Mouse (Mus musculus): ENCODE measurements at regions not wholly inside any gene's neighbourhood (a gene's known extent, or its start where the extent isn't known, plus 50 kb on each side); places are given as distances from the start of the nearest gene placed in this dataset.
A peak's percentile ranks its signal among the peaks of the same experiment; 100 is the strongest.

DNA sequence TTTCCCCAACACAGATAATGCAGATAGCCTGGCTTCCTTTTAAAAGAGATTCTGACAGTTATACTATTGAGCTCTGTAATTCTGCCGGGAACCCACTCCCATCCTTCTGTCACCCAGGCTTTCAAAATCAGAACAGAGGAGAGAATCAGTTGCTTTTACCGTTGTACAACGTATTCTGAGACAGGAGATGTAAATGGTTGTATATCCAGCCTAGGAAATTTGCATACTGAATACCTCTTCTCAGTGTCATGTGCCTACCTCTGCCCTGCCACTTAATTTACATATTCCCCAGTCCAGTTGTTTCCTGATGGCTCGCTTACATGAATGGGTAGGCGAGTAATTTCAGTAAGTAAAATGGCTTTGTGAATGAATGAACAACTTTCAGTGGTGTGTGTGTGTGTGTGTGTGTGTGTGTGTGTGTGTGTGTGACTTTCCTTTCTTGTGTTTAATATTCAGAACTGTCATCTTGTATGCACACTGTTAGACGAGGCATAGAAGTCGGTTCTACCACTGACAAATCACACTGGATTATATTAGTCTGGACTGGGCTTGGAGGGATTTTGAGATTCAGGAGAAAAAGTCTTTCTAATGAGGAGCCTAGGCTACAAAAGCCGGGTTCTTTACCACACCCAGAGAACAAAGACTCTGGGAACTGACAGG, 282.2 kb upstream of the Cdh6 start:
- DNase-seq (ENCODE audit: low read depth, low spot score), result no peak

DNA sequence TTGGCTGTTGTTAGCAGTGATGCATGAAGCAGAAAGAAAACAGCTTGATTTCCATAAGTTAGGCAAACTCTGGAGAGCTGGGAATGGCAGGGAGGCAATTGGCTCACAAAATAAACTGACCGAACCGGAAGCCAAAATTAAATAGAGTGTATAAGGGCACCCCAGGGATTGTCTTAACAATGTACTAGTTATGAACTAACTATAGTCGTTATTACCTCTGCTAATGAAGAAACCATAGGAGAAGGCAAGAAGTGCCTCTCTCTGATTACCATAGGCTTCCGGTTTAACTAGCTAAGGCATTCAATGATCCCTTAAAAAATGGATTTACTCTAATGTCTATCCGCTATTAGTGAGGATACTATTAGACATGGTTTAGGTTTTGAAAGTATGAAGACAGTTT, 276.9 kb upstream of the Cdh6 start:
- no peak for DNase-seq (ENCODE audit: low read depth, low spot score)

DNA sequence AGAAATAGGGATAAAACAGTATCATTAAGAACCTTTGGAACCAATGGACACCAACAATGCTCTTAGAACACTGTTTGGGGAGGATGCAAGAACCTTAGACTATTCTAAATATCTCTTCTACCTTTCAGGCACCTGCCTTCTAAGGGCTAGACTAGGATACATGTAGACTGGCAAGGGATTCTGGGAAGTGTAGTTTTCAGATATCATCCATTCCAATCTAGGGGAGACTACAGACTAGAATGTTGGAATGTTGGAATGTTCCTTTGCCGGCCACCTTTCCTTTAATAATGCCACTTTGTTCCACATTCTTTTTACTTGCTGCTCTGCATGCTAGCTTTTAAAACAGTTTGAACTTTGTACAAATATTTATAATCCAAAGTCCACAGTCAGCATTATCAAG, 261.1 kb upstream of the Cdh6 start:
- no peak for DNase-seq (ENCODE audit: low read depth, low spot score)

DNA sequence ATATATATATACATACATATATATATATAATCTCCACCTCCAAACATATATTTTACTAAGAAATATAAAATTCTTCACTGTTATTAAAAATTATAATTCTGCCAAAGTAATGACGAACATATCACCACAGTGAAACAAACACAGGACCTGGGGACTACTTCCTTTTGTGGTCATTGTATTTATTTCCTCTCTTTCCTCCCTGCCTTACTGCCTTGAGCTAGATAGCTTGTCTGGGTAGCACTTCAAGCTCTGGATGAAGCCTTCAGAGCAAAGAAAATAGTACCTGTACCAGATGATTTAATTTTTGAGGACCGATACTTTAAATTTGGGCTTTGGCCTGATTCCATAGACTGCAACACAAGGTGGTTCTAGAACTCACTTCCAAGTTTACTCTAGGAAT, 259.5 kb upstream of the Cdh6 start:
- no peak for DNase-seq (ENCODE audit: low read depth, low spot score)

DNA sequence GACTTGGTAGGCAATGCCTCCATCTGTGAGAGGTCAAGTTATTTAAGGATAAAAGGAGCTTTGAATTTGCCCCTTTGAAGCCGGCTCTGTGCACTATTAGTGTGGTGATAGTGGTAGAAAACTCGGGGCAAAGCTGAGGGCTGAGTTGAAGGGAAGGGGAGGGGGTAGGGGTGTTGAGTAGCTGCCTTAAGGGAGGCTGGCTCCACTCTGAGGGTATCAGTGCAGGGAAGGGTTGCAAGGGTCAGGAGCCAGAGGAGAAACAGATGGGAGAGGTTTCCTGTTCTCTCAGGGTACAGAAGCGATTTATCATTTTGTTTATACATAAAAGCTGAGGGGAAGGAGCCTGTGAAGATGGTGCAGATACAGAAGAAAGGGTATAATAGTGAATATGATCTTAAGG, 246.1 kb upstream of the Cdh6 start:
- no peak for DNase-seq (ENCODE audit: low read depth, low spot score)

DNA sequence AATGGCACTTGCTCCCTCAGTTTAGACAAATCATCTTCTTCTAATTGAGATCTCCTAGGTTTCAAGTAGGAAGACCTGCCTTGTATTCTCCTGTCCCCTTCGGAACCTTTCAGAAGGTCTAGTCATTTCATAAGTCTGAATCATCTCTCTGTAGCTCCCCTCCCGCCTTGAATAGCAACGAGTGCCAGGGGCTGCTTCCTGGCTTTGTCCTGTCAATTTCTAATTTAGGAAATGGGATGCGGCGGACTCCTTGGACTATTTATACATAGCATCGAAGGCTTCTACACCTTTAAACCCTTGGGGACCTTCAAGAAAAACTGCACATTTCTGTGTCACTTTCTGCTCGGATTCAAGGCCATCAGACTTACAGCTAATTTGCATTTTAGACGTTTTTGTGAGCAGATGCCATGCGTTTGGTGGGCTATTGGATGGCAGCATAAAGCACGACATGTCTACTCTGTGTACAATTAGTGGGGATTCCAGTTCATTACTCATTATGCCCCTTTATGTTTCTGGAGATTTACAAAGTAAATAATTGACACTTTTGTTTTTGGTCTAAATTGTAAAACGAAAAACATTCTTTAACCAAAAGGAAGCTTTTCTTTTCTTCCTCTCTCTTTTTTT, 236.7 kb upstream of the Cdh6 start:
- DNase-seq (ENCODE audit: low read depth, low spot score), result no peak

DNA sequence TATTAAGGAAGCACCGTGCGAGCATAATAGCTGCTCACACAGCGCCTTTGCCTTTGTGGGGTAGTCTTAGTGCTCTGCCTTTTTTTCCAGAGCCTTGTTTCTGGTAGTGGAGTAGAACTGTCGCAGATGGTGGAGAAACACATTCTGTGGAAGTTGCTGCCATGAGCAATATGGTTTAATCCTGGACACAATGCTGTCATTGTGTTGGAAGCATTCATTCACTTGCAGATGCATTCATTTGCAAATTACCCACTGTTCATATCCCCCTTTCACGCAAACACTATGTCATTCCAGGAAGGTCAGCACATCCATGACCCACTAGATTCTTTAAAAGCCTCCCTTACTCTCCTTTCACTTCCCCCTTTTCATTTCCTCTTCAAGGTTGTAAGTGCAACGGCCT, 219.7 kb upstream of the Cdh6 start:
- DNase-seq (ENCODE audit: low read depth, low spot score), result peak; percentile 5

DNA sequence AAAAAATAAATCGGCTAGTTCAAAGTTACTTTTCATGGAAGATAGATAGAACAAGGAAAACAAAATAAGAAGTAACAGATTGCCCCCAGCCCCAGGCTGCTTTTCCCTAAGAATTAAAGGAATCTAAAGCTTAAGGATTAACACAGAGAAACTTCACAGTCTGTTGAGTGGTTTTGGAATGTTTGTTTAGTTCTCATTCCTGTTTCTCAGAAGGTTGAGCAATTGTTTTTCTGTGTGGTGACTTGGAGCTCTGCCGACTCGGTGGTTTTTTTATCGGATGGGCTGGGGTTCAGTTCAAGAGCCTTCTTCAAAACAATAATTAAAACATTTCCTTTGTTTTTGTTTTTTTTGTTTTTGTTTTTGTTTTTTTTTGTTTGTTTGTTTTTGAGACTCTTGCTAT, 217.9 kb upstream of the Cdh6 start:
- DNase-seq (ENCODE audit: low read depth, low spot score), result no peak

DNA sequence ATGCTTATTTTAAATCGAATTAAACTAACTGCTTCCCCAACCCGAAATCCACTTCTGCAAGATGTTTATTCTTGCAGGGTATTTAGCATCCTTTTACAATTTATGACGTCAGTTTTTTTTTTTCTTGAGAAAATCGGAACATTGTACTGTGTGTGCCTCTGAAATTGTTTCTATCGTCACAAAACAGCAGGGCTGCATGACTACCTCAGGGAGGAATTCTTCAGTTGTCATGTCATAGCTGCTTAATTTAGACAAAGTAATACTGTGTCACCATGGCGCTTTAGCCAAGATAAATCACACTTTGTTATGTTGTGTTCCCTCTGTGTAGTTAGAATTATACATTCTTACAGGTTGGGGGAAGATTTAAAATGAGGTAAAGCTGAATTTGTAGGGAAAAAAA, 211.3 kb upstream of the Cdh6 start:
- peak; percentile 10 for DNase-seq (ENCODE audit: low read depth, low spot score)

DNA sequence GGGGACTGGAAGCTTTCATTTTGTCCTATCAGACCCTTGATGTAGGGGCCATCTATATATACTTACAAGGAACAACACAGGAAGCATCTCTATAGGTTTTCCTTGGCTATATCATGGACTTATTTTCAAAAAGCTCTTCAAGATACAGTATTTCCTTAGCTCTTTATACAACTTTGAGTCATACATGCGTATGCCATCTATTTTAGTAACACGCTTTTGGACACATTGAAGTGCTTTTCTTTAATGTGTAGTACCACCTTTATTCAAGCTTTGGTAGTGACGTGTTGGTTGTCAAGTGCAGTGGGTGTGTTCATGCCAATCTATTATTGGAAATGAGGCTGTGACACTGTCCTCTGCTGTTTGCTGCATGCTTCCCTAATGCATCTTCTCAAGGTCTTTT, 202.1 kb upstream of the Cdh6 start:
- peak; percentile 10 for DNase-seq (ENCODE audit: low read depth, low spot score)

DNA sequence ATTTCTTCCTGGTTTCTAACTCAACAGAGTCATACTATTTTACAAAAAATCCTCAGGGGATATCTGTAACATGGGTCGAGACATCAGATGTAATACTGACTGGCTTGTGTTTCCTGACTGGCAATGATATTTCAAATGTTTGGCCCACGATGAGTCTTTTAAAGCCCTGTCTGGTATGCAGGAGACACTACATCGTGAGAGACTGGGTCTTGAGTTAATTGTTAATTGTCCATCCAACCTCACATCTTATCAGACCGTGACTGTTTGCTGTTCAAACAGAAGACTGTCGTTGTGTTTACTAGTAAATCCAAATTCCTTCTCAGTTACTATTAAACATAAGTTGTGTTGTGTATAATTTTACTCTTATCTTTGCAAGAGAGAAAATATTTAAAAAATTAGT, 195.3 kb upstream of the Cdh6 start:
- DNase-seq (ENCODE audit: low read depth, low spot score), result no peak

DNA sequence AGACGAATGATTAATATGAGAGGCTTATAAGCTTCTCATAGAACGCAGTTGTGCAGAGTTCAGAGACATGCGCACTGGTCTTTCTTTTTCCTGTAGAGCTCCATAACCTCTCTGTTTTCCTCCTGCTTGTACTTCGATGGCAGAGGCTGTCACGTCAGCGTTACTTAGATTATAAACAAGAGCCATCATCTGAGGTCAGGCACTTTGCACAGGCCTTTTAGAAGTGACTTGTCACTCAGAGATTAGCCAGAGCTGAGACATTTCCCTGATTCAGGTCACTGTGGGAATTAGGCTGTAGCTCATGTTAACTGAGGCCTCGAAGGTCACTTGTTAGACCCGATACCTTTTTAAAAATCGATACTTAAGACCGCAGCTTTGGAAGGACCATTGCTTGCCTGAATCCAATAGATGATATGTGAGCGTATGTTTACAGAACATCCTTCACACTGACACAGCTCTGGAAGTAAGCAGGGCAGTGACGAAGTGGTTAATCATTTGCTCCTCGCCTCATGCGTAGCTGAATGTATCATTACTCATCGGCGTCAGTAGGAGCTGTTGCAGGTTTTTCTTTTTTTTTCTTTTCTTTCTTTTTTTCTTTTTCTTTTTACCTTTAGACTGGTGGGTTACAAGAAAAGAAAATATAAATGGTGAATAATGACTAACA, 193.9 kb upstream of the Cdh6 start:
- DNase-seq (ENCODE audit: low read depth, low spot score), result no peak

DNA sequence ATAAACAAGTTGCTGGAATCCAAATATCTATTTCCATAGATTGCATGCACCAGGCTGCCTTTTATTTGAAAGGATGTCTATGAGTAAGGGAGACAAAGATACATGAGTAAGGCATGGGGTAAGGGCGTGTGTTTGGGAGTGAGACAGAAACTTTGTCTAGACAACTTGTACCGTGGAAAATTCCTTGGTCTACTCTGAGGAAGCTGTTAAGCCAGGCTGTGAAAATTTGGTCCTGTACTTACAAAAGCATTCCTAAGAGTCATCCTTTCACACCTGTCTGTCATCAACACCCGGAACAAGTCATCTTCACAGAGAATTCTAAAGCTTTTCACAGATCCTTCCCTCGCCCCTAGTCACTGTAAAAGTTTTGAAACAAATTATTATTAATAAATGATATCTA, 193.1 kb upstream of the Cdh6 start:
- DNase-seq (ENCODE audit: low read depth, low spot score), result peak; percentile 32

DNA sequence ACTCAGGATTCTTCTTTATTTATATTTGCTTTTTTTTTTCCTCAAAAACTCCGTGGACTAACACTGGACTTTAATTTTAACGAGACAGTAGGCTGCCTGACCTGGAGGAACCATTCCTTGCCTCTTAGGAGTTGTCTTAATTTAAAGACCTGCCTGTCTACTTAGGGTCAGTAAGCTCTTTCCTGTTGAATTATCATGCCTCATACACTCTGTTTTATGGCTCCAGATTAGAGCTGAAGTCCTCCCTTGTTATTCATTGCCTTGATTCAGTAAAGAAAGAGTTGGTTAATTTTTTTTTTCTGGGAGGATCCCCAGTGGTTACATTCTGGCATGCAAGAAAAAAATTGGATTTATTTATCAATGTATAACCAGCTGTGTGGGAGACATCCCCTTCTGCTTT, 187.3 kb upstream of the Cdh6 start:
- no peak for DNase-seq (ENCODE audit: low read depth, low spot score)

DNA sequence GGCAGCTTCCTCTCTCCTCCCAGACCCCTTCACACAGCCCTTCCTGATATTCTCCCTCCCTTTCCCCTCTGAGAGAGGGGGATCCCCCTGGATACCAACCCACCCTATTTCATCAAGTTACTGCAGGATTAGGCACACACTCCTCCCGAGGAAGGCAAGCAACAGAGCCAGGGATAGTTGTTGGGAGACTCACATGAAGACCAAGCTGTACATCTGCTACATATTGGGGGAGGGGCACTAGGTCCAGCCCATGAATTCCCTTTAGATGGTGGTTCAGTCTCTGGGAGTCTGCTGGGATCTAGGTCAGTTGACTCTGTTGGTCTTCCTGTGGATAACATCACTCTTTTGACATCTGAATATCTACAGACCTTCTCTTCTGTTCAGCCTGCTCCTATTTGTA, 185.6 kb upstream of the Cdh6 start:
- DNase-seq (ENCODE audit: low read depth, low spot score), result no peak

DNA sequence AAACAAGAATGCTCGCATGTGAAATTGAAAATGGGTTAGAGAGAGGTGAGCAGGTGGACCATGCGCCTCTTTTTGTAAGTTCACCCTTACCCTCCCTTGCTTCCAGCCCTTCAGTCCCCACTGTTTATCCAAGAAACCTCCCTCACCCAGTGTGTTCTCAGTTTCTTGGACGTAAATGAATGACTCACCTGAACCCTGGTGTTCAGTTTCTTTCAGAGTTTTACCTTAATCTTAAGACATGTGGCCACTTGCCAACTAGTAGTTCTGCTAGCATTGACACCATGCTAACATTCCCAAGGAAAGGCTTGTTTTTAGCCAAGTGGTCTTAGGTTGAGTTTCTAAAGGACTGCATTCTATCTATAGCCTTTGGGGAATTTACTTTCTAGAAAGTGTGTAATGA, 176.8 kb upstream of the Cdh6 start:
- no peak for DNase-seq (ENCODE audit: low read depth, low spot score)

DNA sequence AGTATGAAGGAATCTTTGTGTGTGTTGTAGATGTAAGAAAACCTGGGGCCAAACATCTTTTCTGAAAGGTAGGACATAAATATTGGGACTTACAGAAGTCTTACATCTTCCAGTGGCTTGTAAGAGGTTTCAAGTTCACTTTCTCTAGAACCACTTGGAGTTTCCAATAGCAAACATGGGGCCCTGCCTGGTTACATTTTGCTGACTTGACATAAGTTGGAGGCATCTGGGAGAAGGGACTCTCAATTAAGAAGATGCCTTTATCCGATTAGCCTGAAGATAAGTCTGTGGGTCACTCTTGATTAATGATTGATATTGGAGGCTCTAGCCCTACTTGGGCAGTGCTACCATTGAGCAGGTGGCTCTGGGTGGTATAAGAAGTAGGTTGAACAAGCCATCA, 162.9 kb upstream of the Cdh6 start:
- no peak for DNase-seq (ENCODE audit: low read depth, low spot score)

DNA sequence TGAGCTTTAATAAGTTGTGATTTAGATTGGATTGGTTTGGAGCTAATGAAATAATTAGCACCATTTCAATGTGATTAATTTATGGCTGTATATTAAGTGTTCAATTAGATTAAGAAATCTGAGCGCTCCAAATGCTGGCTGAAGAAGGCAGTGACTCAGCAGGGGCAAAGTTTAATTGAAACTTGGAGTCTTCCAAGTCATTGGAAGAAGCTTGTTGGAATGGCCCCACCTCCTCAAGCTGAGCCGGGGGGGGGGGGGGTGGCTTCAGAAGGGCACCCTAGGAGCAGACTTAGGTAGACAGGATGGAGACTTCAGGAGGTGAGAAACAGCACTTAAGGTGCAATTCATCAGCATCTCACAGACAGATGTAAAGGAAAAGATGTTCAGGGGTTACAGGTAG, 151.0 kb upstream of the Cdh6 start:
- no peak for DNase-seq (ENCODE audit: low read depth, low spot score)

DNA sequence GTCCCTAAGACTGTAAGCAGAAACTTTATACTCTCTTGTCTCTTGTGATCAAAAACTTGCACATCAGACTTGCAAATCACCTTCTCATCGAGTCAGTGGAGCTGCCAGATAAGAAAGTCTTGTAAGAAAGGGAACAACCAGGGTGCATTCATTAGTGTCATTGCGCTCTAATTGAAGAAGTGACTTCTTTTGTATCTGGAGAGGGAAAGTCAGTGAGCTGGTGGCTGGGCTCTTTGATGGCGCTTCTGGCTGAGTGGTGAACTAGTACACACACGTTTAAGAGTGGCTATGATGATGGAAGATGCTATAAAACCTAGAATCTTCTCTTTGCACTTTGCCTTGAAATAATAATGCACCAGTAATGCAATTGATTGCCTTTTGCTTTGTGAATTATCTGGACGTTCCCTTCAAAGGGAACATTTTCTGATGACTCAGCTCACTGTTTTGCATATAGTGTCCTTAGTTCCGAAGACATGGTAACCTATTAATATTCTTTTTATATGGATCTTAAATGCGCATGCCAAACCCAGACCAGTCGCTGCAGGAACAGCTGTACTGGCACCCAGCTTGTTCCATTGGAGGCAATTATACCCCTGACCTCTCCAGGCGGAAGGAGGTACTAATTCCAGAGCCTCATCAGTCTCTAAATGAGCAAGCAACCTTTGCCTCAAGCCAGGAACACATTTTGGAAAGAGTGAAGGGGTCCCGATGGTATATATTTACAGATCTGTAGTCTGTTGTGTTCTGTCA, 147.3 kb upstream of the Cdh6 start:
- DNase-seq (ENCODE audit: low read depth, low spot score), result no peak

DNA sequence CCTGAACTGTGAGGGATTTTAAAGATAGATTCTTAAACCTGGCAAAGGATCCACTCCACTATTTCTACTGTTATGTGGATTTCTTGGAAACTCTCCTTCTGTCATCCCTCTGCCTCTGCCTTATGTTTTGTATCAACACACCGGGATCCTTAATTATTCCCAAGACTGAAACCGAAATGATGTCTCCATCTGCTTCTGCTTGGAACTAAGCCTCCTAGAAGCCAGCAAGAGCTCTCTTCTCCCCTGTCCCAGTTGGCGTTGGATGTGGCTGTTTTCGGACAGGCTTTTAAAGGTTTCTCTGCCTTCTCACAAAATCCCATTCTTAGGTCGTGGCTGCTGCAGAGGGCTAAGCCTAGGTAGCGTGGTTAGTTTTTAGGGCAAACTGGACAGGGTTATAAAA, 131.1 kb upstream of the Cdh6 start:
- DNase-seq (ENCODE audit: low read depth, low spot score), result peak; percentile 78

DNA sequence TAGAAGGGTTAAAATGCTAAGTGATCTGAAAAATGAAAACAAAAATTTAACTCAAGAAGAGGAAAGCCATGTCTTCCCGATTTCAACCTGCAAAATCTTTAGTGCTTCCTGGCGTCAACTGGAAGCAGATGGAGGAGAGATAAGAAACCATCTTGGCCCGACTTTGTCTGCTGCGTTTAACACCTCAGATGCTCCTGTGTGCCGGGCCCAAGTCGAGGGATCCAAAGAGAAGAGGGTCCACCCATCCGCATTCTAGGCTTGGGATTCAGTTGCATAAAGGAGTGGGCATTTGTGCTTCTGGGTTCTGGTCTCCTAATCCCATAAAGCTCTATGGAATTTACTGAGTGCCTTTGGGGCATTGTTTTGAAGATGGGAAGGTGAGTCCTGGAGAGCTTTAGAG, 130.0 kb upstream of the Cdh6 start:
- DNase-seq (ENCODE audit: low read depth, low spot score), result peak; percentile 27

DNA sequence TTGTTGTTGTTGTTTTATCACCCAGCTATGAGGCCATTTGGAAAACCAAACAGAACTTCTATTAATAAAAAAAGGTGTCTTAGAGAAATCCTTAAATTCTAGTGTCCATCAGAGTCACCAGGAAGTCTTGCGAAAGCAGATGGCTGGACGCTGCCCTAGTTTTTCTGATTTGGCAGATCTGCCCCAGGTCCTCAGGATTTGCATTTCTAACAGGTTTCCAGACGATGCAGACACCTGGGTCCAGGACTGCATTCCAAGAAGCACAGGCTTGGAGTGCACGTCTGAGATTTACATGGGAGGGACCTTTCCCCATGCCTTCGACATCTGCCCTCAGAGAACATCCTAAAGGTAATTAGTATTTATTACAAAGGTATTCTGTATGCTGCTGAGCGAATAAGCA, 129.2 kb upstream of the Cdh6 start:
- DNase-seq (ENCODE audit: low read depth, low spot score), result peak; percentile 66

DNA sequence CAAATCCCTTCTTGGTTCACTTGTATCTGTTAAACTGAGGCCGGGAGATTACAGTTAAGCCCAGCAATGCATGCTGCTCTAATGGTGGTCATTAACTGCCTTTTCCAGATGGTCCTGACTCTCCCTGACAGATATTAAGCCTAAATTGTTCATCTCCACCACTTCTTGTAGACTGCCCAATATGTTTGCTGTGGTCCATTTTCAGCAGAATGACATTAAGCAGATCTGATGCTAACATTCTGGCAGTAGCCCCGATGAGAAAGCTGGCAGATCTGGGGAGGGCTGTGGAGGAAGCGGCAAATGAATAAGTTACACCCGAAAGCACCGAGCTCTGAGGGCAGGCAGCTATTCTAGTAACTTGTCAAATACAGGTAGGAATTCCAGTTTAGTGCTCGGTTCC, 123.5 kb upstream of the Cdh6 start:
- DNase-seq (ENCODE audit: low read depth, low spot score), result no peak
